Mouse (Mus musculus) myocyte (in vitro differentiated cells): ENCODE measurements around the gene Kcnb1.

Experiments used
- MAX ChIP-seq: IDR thresholded peaks from one replicate; pipeline ENCODE4 v1.6.1; 2011; ENCODE audit warnings: low read depth, mild to moderate bottlenecking, control low read depth
- MYOD1 ChIP-seq, 3 experiments: IDR thresholded peaks; one replicate each; pipeline ENCODE4 v1.6.1; 2011; ENCODE audit warnings: control low read depth in 2 of 3, low read depth in 2 of 3, mild to moderate bottlenecking in 2 of 3, moderate library complexity in 1 of 3; ENCODE audit not compliant: insufficient read length in 2 of 3, control insufficient read depth in 1 of 3
- POLR2A ChIP-seq: IDR thresholded peaks from one replicate; pipeline ENCODE4 v1.6.1; 2011; ENCODE audit warnings: low read depth, mild to moderate bottlenecking, control low read depth, moderate library complexity; ENCODE audit not compliant: insufficient read length
- POLR2AphosphoS2 ChIP-seq: IDR thresholded peaks from one replicate; pipeline ENCODE4 v1.6.1; 2011; ENCODE audit warnings: low read depth, control low read depth; ENCODE audit not compliant: insufficient read length
- USF1 ChIP-seq: IDR thresholded peaks from one replicate; pipeline ENCODE4 v1.6.1; 2011; ENCODE audit warnings: low read depth, mild to moderate bottlenecking, control low read depth, moderate library complexity

DNA sequence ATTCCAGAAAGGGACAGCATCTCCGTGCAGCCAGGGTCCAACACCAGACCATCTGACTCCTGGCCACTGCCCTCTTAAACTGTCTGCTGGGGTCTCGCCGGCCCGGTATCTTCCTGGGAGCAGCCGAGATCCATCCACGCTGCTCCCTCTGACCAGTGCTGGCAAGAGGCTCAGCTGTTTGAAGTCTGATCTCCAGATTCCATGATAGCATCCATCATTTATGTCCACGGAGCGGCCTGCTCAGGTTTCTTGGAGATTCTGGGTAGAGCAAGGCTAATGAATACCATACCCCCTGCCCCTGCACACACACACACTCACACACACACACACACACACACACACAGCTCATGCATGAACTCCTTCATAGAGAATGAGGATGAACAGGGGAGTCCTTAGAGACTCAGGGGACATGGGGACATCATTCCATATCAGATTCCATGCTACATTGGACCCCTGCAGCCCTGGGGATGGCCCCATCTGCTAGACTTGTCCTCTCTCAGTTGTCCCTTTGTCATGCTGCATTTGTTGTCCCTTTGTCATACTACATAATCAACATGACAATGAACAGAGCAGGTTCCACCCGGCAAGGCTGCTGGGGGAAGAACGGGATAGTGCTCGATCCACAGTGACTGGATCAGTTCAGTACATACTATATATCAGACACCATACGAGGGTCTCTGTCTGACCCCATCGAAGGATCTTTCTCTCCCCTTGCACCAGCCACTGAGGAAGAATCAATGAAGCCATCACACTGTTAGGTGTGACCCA is 8.9 kb upstream of the Kcnb1 start:
- TF ChIP-seq POLR2A, result no peak
- no peak for TF ChIP-seq POLR2AphosphoS2
- no peak for TF ChIP-seq MAX
- no peak for TF ChIP-seq MYOD1 (IDR thresholded peaks at IDR 0.05; ENCODE audit: control insufficient read depth in 1 of 3, insufficient read length in 2 of 3, low read depth in 2 of 3)
- no peak for TF ChIP-seq USF1
